Mouse (Mus musculus) embryo, embryonic 10.5 days (tissue): Measurements from ENCODE around the gene Tas2r135.

Experiments
- DNase-seq: peaks from one replicate; pipeline ENCODE4 v3.0.0-alpha.2; 2015; ENCODE audit warnings: low spot score

Gene Tas2r135

GRCm38 (mm10) chr6:42374701-42375100 is 30.5 kb upstream of the Tas2r135 start:
- DNase-seq = no peak

- no peak for DNase-seq
Observed at GRCm38 (mm10) chr6:42375131-42375530, 30.1 kb upstream of the Tas2r135 start.

GRCm38 (mm10) chr6:42376016-42376415 is 29.2 kb upstream of the Tas2r135 start:
- no peak for DNase-seq

- no peak for DNase-seq
Observed at GRCm38 (mm10) chr6:42376504-42377019, 28.7 kb upstream of the Tas2r135 start.

- no peak for DNase-seq
Observed at GRCm38 (mm10) chr6:42377280-42377679, 28.0 kb upstream of the Tas2r135 start.

GRCm38 (mm10) chr6:42379551-42379950 is 25.7 kb upstream of the Tas2r135 start:
- DNase-seq = no peak

- peak; percentile 79 for DNase-seq
Observed at GRCm38 (mm10) chr6:42380416-42381144, 24.7 kb upstream of the Tas2r135 start.

- no peak for DNase-seq
Observed at GRCm38 (mm10) chr6:42381221-42381620, 24.0 kb upstream of the Tas2r135 start.

- no peak for DNase-seq
Observed at GRCm38 (mm10) chr6:42381916-42382381, 23.3 kb upstream of the Tas2r135 start.

- no peak for DNase-seq
Observed at GRCm38 (mm10) chr6:42383360-42383759, 21.9 kb upstream of the Tas2r135 start.

- no peak for DNase-seq
Observed at GRCm38 (mm10) chr6:42385635-42386034, 19.6 kb upstream of the Tas2r135 start.

GRCm38 (mm10) chr6:42391796-42392330 is 13.4 kb upstream of the Tas2r135 start:
- no peak for DNase-seq

- no peak for DNase-seq
Observed at GRCm38 (mm10) chr6:42395960-42396809, 9.0 kb upstream of the Tas2r135 start.

- no peak for DNase-seq
Observed at GRCm38 (mm10) chr6:42397041-42397657, 8.1 kb upstream of the Tas2r135 start.

GRCm38 (mm10) chr6:42398285-42398684 is 6.9 kb upstream of the Tas2r135 start:
- no peak for DNase-seq

- no peak for DNase-seq
Observed at GRCm38 (mm10) chr6:42398998-42399397, 6.2 kb upstream of the Tas2r135 start.

GRCm38 (mm10) chr6:42399938-42400337 is 5.3 kb upstream of the Tas2r135 start, which contains the start of gene Tas2r143:
TSS of gene Tas2r143 (plus strand) at chr6:42400238.
- DNase-seq = no peak

GRCm38 (mm10) chr6:42419443-42419842 is 14.2 kb downstream of the Tas2r135 start:
- DNase-seq = no peak

- no peak for DNase-seq
Observed at GRCm38 (mm10) chr6:42421439-42421838, 16.2 kb downstream of the Tas2r135 start.

- no peak for DNase-seq
Observed at GRCm38 (mm10) chr6:42424472-42424871, 19.2 kb downstream of the Tas2r135 start.

GRCm38 (mm10) chr6:42426337-42426736 is 21.1 kb downstream of the Tas2r135 start:
- DNase-seq = no peak

GRCm38 (mm10) chr6:42433554-42433953 is 28.3 kb downstream of the Tas2r135 start:
- no peak for DNase-seq
